Mouse (Mus musculus) activated CD4-positive, CD25-positive, alpha-beta regulatory T cell, adult 9 weeks (primary cell): ENCODE measurements around the gene Myl6b. TPM values are rescaled to one million over a fixed set of nuclear protein-coding genes. Genes with fewer than 3 reads are reported as not detected.

Experiments
- polyA plus RNA-seq: library from polyadenylated mRNA; unstranded; fragments of 100-300 nt; shearing (Covaris generic); gene quantifications from one replicate; pipeline ENCODE4 v1.2.1, GENCODE M21; 2017

The Myl6b gene
- polyA plus RNA-seq: 3.1 TPM

DNA sequence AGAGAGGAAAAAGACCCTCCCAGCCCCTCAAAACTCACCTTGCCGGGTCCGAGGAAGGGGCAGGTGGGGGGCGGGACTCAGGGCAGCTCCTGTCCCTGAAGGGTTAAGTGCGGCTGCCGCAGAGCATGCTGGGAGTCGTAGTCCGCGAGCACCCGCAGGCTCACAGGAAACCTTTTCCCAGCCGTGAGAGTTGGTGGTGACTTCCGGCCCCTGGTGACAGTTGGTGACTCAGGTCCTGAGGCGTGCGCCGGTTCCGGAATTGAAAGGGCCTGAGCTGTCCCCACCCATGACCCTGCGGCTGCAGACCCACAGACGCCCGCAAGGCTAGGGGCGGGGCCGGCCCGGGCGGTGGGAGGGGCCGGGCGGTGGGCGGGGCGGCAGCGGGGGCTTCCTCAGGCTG, at the start of gene Myl6b:
Myl6b (minus strand) TSS at position 96 of the 400 bp plus-strand sequence.

GRCm38 (mm10) chr10:128547361-128548032, 49.0 kb upstream of the Myl6b start, which contains the start of gene Zc3h10:
Gene Zc3h10, minus strand, starts transcription at chr10:128547774.

DNA sequence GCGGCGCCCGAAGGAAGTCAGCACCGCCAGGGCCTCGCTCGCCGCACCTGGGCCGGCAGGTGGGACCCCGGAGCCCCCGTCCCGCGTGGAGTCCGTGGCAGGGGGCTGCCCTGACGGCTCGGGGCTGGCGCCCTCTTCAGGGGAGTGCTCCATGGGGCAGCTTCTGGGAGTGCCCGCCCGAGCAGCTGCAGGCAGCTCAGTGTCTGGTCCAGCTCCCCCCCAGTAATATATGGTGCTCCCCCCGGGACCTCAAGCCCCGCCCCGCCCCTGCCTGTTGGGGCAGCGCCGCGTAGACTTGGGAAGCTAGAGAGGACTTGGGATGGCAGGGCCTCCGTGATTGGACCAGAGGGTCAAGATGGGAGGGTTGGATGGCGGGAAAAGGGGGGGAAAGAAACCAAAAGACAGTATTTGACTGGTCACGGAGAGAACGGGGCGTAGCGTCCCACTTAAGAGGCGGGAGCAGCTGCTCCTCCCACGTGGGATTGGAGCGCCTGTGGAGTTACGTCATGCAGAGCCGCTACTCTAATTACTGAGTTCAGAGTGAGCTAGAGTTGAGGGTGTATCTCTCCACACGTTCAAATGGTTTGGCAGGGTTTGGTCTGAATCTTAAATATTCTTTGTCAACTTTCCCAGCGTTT, 27.3 kb upstream of the Myl6b start, which contains the start of gene Esyt1:
Esyt1 (minus strand) TSS at position 201 of the 638 bp plus-strand sequence.

GRCm38 (mm10) chr10:128493695-128494666, 4.5 kb downstream of the Myl6b start, which contains the start of gene Myl6:
Gene Myl6, minus strand, starts transcription at chr10:128494145.

GRCm38 (mm10) chr10:128458719-128459408, 39.6 kb downstream of the Myl6b start, which contains the start of gene Smarcc2:
Gene Smarcc2, plus strand, starts transcription at chr10:128459248.

Other genes with a start within 250 kb of the Myl6b start
- gene Apon, start 244.6 kb downstream of the Myl6b start, polyA plus RNA-seq: not detected
- not detected for gene Apof, start 230.0 kb downstream of the Myl6b start, polyA plus RNA-seq
- gene Stat2, start 228.1 kb downstream of the Myl6b start, polyA plus RNA-seq: 100 TPM
- gene Il23a, start 199.9 kb downstream of the Myl6b start, polyA plus RNA-seq: not detected
- 45.1 TPM for gene Pan2, start 195.3 kb downstream of the Myl6b start, polyA plus RNA-seq
- gene Cnpy2, start 176.2 kb downstream of the Myl6b start, polyA plus RNA-seq: 156 TPM
- 181 TPM for gene Cs, start 161.0 kb downstream of the Myl6b start, polyA plus RNA-seq
- gene Coq10a, start 129.7 kb downstream of the Myl6b start, polyA plus RNA-seq: 12.2 TPM
- 2.6 TPM for gene Ankrd52, start 121.6 kb downstream of the Myl6b start, polyA plus RNA-seq
- 0.13 TPM for gene Slc39a5, start 97.5 kb downstream of the Myl6b start, polyA plus RNA-seq
- gene Nabp2, start 87.2 kb downstream of the Myl6b start, polyA plus RNA-seq: 128 TPM
- 47.8 TPM for gene Rnf41, start 87.0 kb downstream of the Myl6b start, polyA plus RNA-seq
- gene Smarcc2, start 39.4 kb downstream of the Myl6b start, polyA plus RNA-seq: 131 TPM
- gene Myl6, start 4.5 kb downstream of the Myl6b start, polyA plus RNA-seq: 1,659 TPM
- gene Esyt1, start 27.2 kb upstream of the Myl6b start, polyA plus RNA-seq: 182 TPM
- 26.0 TPM for gene Zc3h10, start 49.1 kb upstream of the Myl6b start, polyA plus RNA-seq
- gene Rpl41, start 50.6 kb upstream of the Myl6b start, polyA plus RNA-seq: 3,120 TPM
- 35.9 TPM for gene Pa2g4, start 67.3 kb upstream of the Myl6b start, polyA plus RNA-seq
- 11.3 TPM for gene Erbb3, start 91.0 kb upstream of the Myl6b start, polyA plus RNA-seq
- 829 TPM for gene Rps26, start 128.1 kb upstream of the Myl6b start, polyA plus RNA-seq
- gene Ikzf4, start 147.3 kb upstream of the Myl6b start, polyA plus RNA-seq: 148 TPM
- gene Suox, start 175.4 kb upstream of the Myl6b start, polyA plus RNA-seq: 51.9 TPM
- gene Rab5b, start 197.6 kb upstream of the Myl6b start, polyA plus RNA-seq: 49.0 TPM
- 4.9 TPM for gene Pmel, start 205.5 kb upstream of the Myl6b start, polyA plus RNA-seq
- gene Cdk2, start 206.3 kb upstream of the Myl6b start, polyA plus RNA-seq: 38.5 TPM
- 715 TPM for gene Dgka, start 246.2 kb upstream of the Myl6b start, polyA plus RNA-seq
- 38.2 TPM for gene Pym1, start 249.2 kb upstream of the Myl6b start, polyA plus RNA-seq